Mouse (Mus musculus): ENCODE results near the gene Trip10. TPM values are rescaled to one million over a fixed set of nuclear protein-coding genes. Genes with fewer than 3 reads are reported as not detected.

Trip10 gene
- polyA plus RNA-seq, 1 experiment from 2014 or later, result 42.1 TPM

- no peak overlapping the region for H3K27ac ChIP-seq (replicated peaks)
- H3K27me3 ChIP-seq (ENCODE audit: low read depth, poor library complexity, severe bottlenecking), result no peaks in the 10 kb centered on the region
- no peak for DNase-seq (ENCODE audit: low spot score)
- H3K36me3 ChIP-seq, result no peaks in the 10 kb centered on the region
- no peak overlapping the region for H3K4me3 ChIP-seq
- H3K4me1 ChIP-seq, result no peaks in the 10 kb centered on the region
- WGBS, result 94% methylated on average over 2 of the region's 2 CpGs
- no peaks in the 10 kb centered on the region for H3K9me3 ChIP-seq (replicated peaks)
These were observed 43.0 kb downstream of the Trip10 start for GRCm38 (mm10) chr17:57292302-57292701.

GRCm38 (mm10) chr17:57292968-57293367 is 43.7 kb downstream of the Trip10 start:
- no peak overlapping the region for H3K27ac ChIP-seq (replicated peaks)
- H3K4me1 ChIP-seq, result no peaks in the 10 kb centered on the region
- WGBS, result 91% methylated on average over 9 of the region's 9 CpGs
- H3K27me3 ChIP-seq (ENCODE audit: low read depth, poor library complexity, severe bottlenecking), result no peaks in the 10 kb centered on the region
- H3K36me3 ChIP-seq, result no peaks in the 10 kb centered on the region
- no peak for DNase-seq (ENCODE audit: low spot score)
- H3K4me3 ChIP-seq, result no peak overlapping the region
- H3K9me3 ChIP-seq (replicated peaks), result no peaks in the 10 kb centered on the region

GRCm38 (mm10) chr17:57295935-57296334 is 46.7 kb downstream of the Trip10 start:
- Histone ChIP-seq H3K4me1 (no peaks in the 10 kb centered on the region), H3K27me3 (ENCODE audit: low read depth, poor library complexity, severe bottlenecking) (no peaks in the 10 kb centered on the region), H3K36me3 (no peaks in the 10 kb centered on the region), H3K4me3 (no peak overlapping the region), H3K9me3 (replicated peaks) (no peaks in the 10 kb centered on the region), H3K27ac (replicated peaks) (no peak overlapping the region)
- 92% methylated on average over 9 of the region's 9 CpGs for WGBS
- DNase-seq (ENCODE audit: low spot score), result no peak

DNA sequence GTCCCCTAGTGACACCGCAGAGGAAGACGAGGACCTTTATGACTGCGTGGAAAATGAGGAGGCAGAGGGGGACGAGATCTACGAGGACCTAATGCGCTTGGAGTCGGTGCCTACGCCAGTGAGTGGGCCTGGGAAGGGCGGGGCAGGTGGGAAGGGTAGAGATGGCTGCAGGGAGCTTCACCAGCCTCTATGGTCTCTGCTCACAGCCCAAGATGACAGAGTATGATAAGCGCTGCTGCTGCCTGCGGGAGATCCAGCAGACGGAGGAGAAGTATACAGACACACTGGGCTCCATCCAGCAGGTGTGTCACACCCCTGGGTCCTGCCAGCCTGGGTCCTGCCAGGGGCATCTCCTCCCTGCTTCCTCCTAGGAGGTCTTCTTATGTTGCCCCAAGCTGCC is 47.8 kb downstream of the Trip10 start:
- Histone ChIP-seq H3K27me3 (ENCODE audit: low read depth, poor library complexity, severe bottlenecking) (no peaks in the 10 kb centered on the region), H3K36me3 (no peaks in the 10 kb centered on the region), H3K4me3 (no peak overlapping the region), H3K9me3 (replicated peaks) (no peaks in the 10 kb centered on the region), H3K27ac (replicated peaks) (no peak overlapping the region), H3K4me1 (no peaks in the 10 kb centered on the region)
- WGBS, result 91% methylated on average over 12 of the region's 12 CpGs
- no peak for DNase-seq (ENCODE audit: low spot score)

- Histone ChIP-seq H3K4me1 (no peaks in the 10 kb centered on the region), H3K9me3 (replicated peaks) (no peaks in the 10 kb centered on the region), H3K36me3 (no peaks in the 10 kb centered on the region), H3K27ac (replicated peaks) (no peak overlapping the region), H3K27me3 (ENCODE audit: low read depth, poor library complexity, severe bottlenecking) (no peaks in the 10 kb centered on the region), H3K4me3 (no peak overlapping the region)
- WGBS, result 63% methylated on average over 4 of the region's 4 CpGs
- DNase-seq (ENCODE audit: low spot score), result no peak
These were observed 56.3 kb downstream of the Trip10 start for GRCm38 (mm10) chr17:57305593-57305992.

DNA sequence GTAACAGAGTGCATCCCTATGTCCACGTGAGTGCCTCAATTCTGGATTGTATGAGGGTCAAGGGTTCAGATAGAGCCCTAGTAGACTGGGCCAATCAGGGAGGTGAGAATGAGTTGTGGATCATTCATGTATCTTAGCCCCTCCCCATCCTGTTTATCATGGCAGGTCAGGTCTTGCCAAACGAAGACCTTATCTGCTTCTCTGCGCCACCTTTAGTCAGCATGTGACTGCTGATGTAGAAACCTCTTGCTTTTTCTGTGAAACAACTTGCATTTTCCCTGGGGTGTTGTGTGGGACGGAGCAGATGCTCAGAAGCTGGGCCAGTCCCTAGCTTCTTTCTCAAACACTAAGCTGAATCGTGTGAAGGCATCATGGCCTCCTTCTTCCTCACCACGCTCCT is 57.8 kb downstream of the Trip10 start:
- WGBS, result 86% methylated on average over 6 of the region's 6 CpGs
- H3K4me1 ChIP-seq, result no peaks in the 10 kb centered on the region
- H3K9me3 ChIP-seq (replicated peaks), result no peaks in the 10 kb centered on the region
- H3K27ac ChIP-seq (replicated peaks), result no peak overlapping the region
- no peak for DNase-seq (ENCODE audit: low spot score)
- H3K4me3 ChIP-seq, result no peak overlapping the region
- no peaks in the 10 kb centered on the region for H3K27me3 ChIP-seq (ENCODE audit: low read depth, poor library complexity, severe bottlenecking)
- H3K36me3 ChIP-seq, result no peaks in the 10 kb centered on the region

- Histone ChIP-seq H3K36me3 (no peaks in the 10 kb centered on the region), H3K27me3 (ENCODE audit: low read depth, poor library complexity, severe bottlenecking) (no peaks in the 10 kb centered on the region), H3K4me3 (no peak overlapping the region), H3K9me3 (replicated peaks) (no peaks in the 10 kb centered on the region), H3K27ac (replicated peaks) (no peak overlapping the region), H3K4me1 (no peaks in the 10 kb centered on the region)
- DNase-seq (ENCODE audit: low spot score), result no peak
- 39% methylated on average over 13 of the region's 13 CpGs for WGBS
These were observed 62.5 kb downstream of the Trip10 start for GRCm38 (mm10) chr17:57311801-57312200.

Small RNA genes lying within 50 kb of the gene (microRNA-seq; reads per million reads assigned to microRNA genes)
- not detected for gene Mir6978

Other genes starting within 250 kb of the Trip10 start
- gene Pspn, start 249.4 kb upstream of the Trip10 start, polyA plus RNA-seq (2016; fragmentation: Nextera tagmentation; extraction: Ambion mirVana), result 0.76 and 0.94 TPM in 2 replicates
- gene Gtf2f1, start 238.2 kb upstream of the Trip10 start, polyA plus RNA-seq (2016; fragmentation: Nextera tagmentation; extraction: Ambion mirVana), result 81.2 and 83.3 TPM in 2 replicates
- 0.39 and 0.52 TPM in 2 replicates for gene Gm17949, start 238.0 kb upstream of the Trip10 start, polyA plus RNA-seq (2016; fragmentation: Nextera tagmentation; extraction: Ambion mirVana)
- gene Khsrp, start 217.9 kb upstream of the Trip10 start, polyA plus RNA-seq (2016; fragmentation: Nextera tagmentation; extraction: Ambion mirVana), result 45.4 and 53.7 TPM in 2 replicates
- gene Slc25a41, start 207.8 kb upstream of the Trip10 start, polyA plus RNA-seq (2016; fragmentation: Nextera tagmentation; extraction: Ambion mirVana), result 0.10 TPM in 1 of 2 replicates, not detected in the other
- 1.2 and 1.5 TPM in 2 replicates for gene Crb3, start 190.3 kb upstream of the Trip10 start, polyA plus RNA-seq (2016; fragmentation: Nextera tagmentation; extraction: Ambion mirVana)
- gene Slc25a23, start 189.6 kb upstream of the Trip10 start, polyA plus RNA-seq (2016; fragmentation: Nextera tagmentation; extraction: Ambion mirVana), result 10.4 and 12.6 TPM in 2 replicates
- gene Dennd1c, start 170.9 kb upstream of the Trip10 start, polyA plus RNA-seq (2016; fragmentation: Nextera tagmentation; extraction: Ambion mirVana), result 1.5 and 2.3 TPM in 2 replicates
- gene Tubb4a, start 161.7 kb upstream of the Trip10 start, polyA plus RNA-seq (2016; fragmentation: Nextera tagmentation; extraction: Ambion mirVana), result 68.7 and 128 TPM in 2 replicates
- 11.7 and 12.3 TPM in 2 replicates for gene Tnfsf9, start 144.1 kb upstream of the Trip10 start, polyA plus RNA-seq (2016; fragmentation: Nextera tagmentation; extraction: Ambion mirVana)
- 0.27 TPM in 1 of 2 replicates, not detected in the other for gene Cd70, start 99.7 kb upstream of the Trip10 start, polyA plus RNA-seq (2016; fragmentation: Nextera tagmentation; extraction: Ambion mirVana)
- 0.06 and 0.21 TPM in 2 replicates for gene Tnfsf14, start 55.3 kb upstream of the Trip10 start, polyA plus RNA-seq (2016; fragmentation: Nextera tagmentation; extraction: Ambion mirVana)
- gene C3, start 21.3 kb upstream of the Trip10 start, polyA plus RNA-seq (2016; fragmentation: Nextera tagmentation; extraction: Ambion mirVana), result 0.07 TPM in 1 of 2 replicates, not detected in the other
- 23.9 and 26.0 TPM in 2 replicates for gene Gpr108, start 1.0 kb upstream of the Trip10 start, polyA plus RNA-seq (2016; fragmentation: Nextera tagmentation; extraction: Ambion mirVana)
- 1.9 and 2.0 TPM in 2 replicates for gene Vav1, start 29.6 kb downstream of the Trip10 start, polyA plus RNA-seq (2016; fragmentation: Nextera tagmentation; extraction: Ambion mirVana)
- gene Adgre1, start 109.2 kb downstream of the Trip10 start, polyA plus RNA-seq (2016; fragmentation: Nextera tagmentation; extraction: Ambion mirVana), result 1.3 and 3.3 TPM in 2 replicates